Mouse (Mus musculus) midbrain, embryonic 12.5 days (tissue): ENCODE data around the gene Polm. TPM values are rescaled to one million over a fixed set of nuclear protein-coding genes. Genes with fewer than 3 reads are reported as not detected.

Experiments used
- ATAC-seq: fragments of 200-750 bp; cut with Nextera tagmentation; 2 replicates; pipeline ENCODE4 v1.8.0; 2017; ENCODE audit warnings: low read depth, moderate TSS enrichment, moderate library complexity; ENCODE audit not compliant: low FRiP score
- H3K27ac ChIP-seq: fragments of 300-500 bp; sonication (generic); replicated peaks from 2 replicates; pipeline ENCODE4 v1.5.1; 2016; ENCODE audit warnings: mild to moderate bottlenecking
- H3K27me3 ChIP-seq: fragments of 300-500 bp; sonication (generic); 2 replicates; pipeline ENCODE4 v1.6.1; 2016; ENCODE audit warnings: mild to moderate bottlenecking
- H3K36me3 ChIP-seq: fragments of 300-500 bp; sonication (generic); 2 replicates; pipeline ENCODE4 v1.6.1; 2016
- H3K4me1 ChIP-seq: fragments of 300-500 bp; sonication (generic); 2 replicates; pipeline ENCODE4 v1.6.1; 2016
- H3K4me2 ChIP-seq: fragments of 300-500 bp; sonication (generic); replicated peaks from 2 replicates; pipeline ENCODE4 v1.6.1; 2016; ENCODE audit warnings: mild to moderate bottlenecking, moderate library complexity
- H3K4me3 ChIP-seq: fragments of 300-500 bp; sonication (generic); 2 replicates; pipeline ENCODE4 v1.5.1; 2016; ENCODE audit warnings: mild to moderate bottlenecking
- H3K9ac ChIP-seq: fragments of 300-500 bp; sonication (generic); replicated peaks from 2 replicates; pipeline ENCODE4 v1.6.1; 2016; ENCODE audit warnings: mild to moderate bottlenecking, moderate library complexity
- H3K9me3 ChIP-seq: fragments of 300-500 bp; sonication (generic); 2 replicates; pipeline ENCODE4 v1.6.1; 2016; ENCODE audit warnings: mild to moderate bottlenecking
- WGBS: fragments of 180-500 bp; shearing (Covaris S2); methylation state at CpG from one replicate; pipeline ENCODE4 v1.1.7; 2016; 5-methylcytosine and 5-hydroxymethylcytosine counted together
- polyA plus RNA-seq: library from polyadenylated mRNA; unstranded; fragments of >200 nt; fragmentation: Nextera tagmentation; extraction: Ambion mirVana; gene quantifications from 2 replicates; pipeline ENCODE4 v1.2.1, GENCODE M21; 2016

The Polm gene
- 9.1 and 9.3 TPM in 2 replicates for polyA plus RNA-seq

DNA sequence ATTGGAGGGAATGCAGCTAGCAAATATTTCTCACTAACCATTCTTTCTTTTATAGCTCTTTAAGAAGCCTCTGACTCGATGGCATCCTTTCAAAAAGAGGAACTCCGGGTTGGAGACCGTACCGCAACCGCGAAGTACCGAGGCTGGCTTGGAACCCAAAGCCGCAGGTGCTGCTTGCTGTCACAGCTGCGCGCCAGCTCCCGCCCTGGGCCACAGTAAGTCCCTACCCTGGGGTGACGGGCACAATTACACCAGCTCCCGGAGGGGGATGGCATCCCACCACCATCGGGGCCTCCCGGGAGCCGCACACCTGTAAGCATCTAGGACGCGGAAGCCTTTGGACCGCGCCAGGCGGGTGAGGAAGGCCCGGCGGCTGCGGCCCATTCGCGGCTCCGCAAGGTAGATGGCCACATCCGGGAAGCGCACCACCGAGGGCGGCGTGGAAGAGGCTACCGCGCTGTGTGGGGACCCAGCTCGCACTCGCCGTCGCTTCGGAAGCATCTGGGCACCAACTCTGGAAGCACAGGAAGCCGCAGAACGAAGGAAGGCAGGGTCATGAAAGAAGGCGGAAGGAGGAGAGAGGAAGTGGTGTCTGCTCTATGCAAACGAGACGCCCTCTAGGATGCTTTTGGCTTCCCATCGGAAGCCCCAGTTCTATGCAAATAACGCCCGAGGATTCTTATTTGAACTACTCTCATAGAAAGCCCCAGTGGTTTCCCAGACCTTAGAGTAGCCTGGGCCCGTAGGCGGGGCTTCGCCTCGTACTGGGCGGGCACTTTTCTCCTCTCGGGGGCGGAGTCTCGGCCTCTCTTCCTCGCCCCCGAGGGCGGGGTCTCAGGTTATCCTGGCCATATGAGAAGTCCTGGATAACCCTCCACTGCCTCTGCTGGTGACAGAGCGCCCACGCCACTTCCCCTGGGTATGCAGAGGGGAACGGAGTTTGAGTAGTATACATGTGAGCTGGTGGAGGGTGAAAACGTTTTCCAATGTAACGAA lies at the start of gene Polm:
TSS of gene Polm (minus strand) at position 766 of the 996 bp plus-strand sequence.
- H3K27ac ChIP-seq: peak within 1 kb of the TSS; percentile 75
- under 1% methylated on average over 63 of the region's 63 CpGs for WGBS
- H3K36me3 ChIP-seq: peaks cover 12% of the 10 kb centered on the region
- ATAC-seq: peak; percentile 95
- peak within 1 kb of the TSS; percentile 95 for H3K4me2 ChIP-seq
- peak within 1 kb of the TSS; percentile 85 for H3K9ac ChIP-seq
- H3K4me3 ChIP-seq: peak within 1 kb of the TSS; percentile 74
- H3K4me1 ChIP-seq: peaks cover 11% of the 10 kb centered on the region; the same call in 1 of the 2 replicates
- no peaks in the 10 kb centered on the region for H3K9me3 ChIP-seq
- no peaks in the 10 kb centered on the region for H3K27me3 ChIP-seq

DNA sequence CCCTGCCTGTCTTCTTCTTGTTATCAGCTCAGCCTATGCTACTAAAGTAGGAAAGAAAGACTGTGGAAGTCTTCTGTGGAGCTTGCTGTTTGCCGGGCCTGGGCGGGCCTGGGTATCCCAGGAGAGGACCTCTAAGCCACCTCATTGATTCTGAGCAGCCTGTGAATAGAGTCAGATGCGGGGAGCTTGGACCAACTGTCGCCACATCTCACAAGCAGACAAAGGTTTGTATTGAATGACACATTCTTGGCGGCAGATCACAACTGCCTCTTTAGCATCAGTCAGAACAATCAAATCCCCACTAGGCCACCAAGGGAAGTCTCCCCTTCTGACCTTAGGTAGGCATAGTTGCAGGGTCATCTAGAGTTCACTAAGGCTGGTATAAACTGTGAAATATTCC lies 49.4 kb upstream of the Polm start:
- Histone ChIP-seq H3K9me3 (no peaks in the 10 kb centered on the region), H3K4me2 (0 out of 2 replicates have a peak overlapping the region, but pooled peaks have one; percentile 5), H3K27ac (peak overlapping the region; percentile 52; the same call in 1 of the 2 replicates), H3K9ac (no peak overlapping the region; the same call in 1 of the 2 replicates), H3K27me3 (no peaks in the 10 kb centered on the region), H3K36me3 (no peaks in the 10 kb centered on the region), H3K4me3 (no peak overlapping the region), H3K4me1 (peaks cover 11% of the 10 kb centered on the region)
- WGBS: 9% methylated on average over 5 of the region's 5 CpGs
- no peak for ATAC-seq

DNA sequence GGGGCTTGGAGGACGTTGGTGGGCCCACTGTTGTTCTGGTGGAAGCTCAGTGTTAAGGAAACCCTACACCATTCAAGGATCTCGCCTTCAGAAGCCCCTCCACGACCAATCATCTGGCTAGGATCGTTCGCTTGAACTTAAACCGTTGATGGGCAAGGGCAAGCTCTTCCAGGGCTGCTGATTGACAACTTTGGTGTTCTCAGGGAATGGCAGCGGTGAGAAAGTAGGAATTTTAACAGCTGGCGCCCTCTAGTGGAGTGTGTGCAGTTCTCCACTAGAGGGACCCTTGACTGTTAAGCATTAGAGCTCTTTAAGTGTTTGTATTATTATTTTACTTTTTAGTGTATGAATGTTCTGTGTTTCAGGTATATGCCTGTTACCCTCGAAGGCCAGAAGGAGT lies 48.4 kb upstream of the Polm start:
- Histone ChIP-seq H3K27me3 (no peaks in the 10 kb centered on the region), H3K27ac (peak overlapping the region; percentile 52; the same call in 1 of the 2 replicates), H3K4me2 (no peak overlapping the region), H3K9ac (no peak overlapping the region), H3K36me3 (no peaks in the 10 kb centered on the region), H3K9me3 (no peaks in the 10 kb centered on the region), H3K4me3 (no peak overlapping the region), H3K4me1 (peaks cover 9% of the 10 kb centered on the region)
- 18% methylated on average over 9 of the region's 9 CpGs for WGBS
- ATAC-seq: peak; percentile 41

DNA sequence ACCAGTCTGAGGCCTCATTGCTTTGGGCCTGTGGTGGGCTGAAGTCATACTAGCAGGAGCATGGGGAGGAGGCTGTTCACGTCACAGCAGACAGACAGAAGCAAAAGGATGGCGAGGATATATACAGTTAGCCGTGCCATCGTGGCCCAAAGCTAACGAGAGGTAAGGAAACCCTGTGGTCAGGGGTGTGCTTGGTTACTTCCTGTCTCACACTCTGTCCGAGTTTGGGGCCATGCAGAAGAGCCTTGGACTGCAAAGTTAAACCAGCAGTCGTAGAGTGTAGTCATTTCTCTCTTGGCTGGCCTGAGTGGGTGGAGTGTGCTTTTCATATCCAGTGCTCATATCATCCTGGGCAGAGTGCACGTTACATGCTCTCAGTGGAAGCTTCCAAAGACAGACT lies 44.7 kb upstream of the Polm start:
- H3K27ac ChIP-seq: no peak overlapping the region
- no peak overlapping the region for H3K9ac ChIP-seq
- H3K9me3 ChIP-seq: no peaks in the 10 kb centered on the region
- 83% methylated on average over 8 of the region's 8 CpGs for WGBS
- no peaks in the 10 kb centered on the region for H3K36me3 ChIP-seq
- ATAC-seq: no peak
- H3K27me3 ChIP-seq: no peaks in the 10 kb centered on the region
- peaks cover 16% of the 10 kb centered on the region for H3K4me1 ChIP-seq
- no peak overlapping the region for H3K4me3 ChIP-seq
- H3K4me2 ChIP-seq: no peak overlapping the region

DNA sequence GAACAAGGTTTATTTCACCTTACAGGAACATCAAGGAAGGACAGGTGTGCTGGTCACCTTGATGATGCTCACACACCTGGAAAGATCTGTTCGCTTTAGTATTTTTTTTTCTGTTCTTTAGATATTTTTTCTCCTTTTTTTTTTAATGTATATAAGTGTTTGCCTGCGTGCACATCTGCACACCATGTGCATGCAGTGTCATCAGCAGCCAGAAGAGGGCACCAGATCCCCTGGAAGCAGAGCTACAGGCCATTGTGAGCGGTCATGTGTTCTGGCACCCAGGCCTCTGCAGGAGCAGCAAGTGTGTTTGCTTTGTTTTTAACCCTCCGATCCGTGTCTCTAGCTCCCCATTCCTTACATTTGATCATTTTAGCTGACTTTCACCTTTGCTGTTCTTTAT lies 42.1 kb upstream of the Polm start:
- Histone ChIP-seq H3K4me3 (no peak overlapping the region), H3K27me3 (no peaks in the 10 kb centered on the region), H3K4me2 (no peak overlapping the region), H3K27ac (no peak overlapping the region), H3K36me3 (peaks cover 15% of the 10 kb centered on the region; the same call in 1 of the 2 replicates), H3K9me3 (no peaks in the 10 kb centered on the region), H3K4me1 (peaks cover 24% of the 10 kb centered on the region), H3K9ac (no peak overlapping the region)
- WGBS: 48% methylated on average over 5 of the region's 5 CpGs
- ATAC-seq: no peak

DNA sequence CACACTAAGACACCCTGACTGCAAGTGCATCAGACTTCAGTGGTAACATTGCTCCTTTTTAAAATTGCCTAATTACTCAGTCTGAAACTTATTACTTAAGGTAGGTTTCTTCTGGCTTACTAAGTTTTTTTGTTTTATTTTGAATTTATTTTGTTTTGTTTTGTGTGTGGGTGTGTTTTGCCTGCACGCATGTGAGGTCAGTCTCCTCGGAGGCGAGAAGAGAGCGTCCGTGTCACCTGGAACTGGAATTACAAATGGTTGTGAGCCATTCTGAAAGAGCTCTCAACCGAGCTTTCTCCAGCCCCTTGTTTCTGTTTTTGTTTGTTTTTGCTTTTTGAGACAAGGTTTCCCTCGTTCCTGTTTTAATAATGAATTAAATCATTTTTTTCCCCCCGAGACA lies 40.8 kb upstream of the Polm start:
- peaks cover 24% of the 10 kb centered on the region for H3K4me1 ChIP-seq
- H3K4me2 ChIP-seq: peak overlapping the region; percentile 61
- H3K27me3 ChIP-seq: no peaks in the 10 kb centered on the region
- H3K9ac ChIP-seq: peak overlapping the region; percentile 59
- peaks cover 28% of the 10 kb centered on the region for H3K36me3 ChIP-seq
- H3K27ac ChIP-seq: peak overlapping the region; percentile 81
- no peaks in the 10 kb centered on the region for H3K9me3 ChIP-seq
- peak overlapping the region; percentile 66 for H3K4me3 ChIP-seq
- no peak for ATAC-seq
- WGBS: 50% methylated on average over 8 of the region's 8 CpGs

DNA sequence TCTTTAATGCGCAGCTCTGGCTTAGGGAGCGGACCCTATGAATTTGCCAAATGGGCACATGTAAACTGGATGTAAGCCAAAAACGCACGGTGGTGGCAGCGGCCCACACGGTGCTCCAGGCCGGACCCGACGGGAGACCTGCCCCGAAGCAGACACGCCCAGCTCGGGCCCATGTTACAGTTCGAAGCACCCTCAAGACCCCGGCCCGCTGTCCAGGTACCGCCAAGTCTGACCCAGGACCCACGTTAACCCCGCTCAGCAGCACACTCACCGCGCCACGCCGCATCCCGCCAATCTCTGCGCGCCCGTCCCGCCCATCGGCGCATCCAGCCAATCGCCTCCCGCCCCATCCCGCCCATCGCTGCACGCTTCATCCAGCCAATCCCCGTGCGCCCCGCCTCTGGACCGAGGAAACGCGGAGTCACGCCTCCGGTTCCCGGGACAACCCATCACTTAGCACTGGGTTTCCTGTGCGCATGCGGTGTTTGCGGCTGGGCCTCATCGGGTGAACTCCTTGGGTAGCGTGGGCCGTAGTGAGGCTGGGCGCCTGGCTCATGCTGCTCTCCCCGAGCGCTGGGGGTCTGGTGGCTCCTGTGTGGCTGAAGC lies 40.2 kb upstream of the Polm start, which contains the start of gene Pold2:
TSS of gene Pold2 (minus strand) at position 372 of the 606 bp plus-strand sequence.
- Histone ChIP-seq H3K4me1 (peaks cover 24% of the 10 kb centered on the region), H3K4me2 (peak within 1 kb of the TSS; percentile 61), H3K9ac (peak within 1 kb of the TSS; percentile 71), H3K27me3 (no peaks in the 10 kb centered on the region), H3K9me3 (no peaks in the 10 kb centered on the region), H3K36me3 (peaks cover 34% of the 10 kb centered on the region), H3K4me3 (peak within 1 kb of the TSS; percentile 66), H3K27ac (peak within 1 kb of the TSS; percentile 81)
- under 1% methylated on average over 52 of the region's 52 CpGs for WGBS
- peak; percentile 99 for ATAC-seq

DNA sequence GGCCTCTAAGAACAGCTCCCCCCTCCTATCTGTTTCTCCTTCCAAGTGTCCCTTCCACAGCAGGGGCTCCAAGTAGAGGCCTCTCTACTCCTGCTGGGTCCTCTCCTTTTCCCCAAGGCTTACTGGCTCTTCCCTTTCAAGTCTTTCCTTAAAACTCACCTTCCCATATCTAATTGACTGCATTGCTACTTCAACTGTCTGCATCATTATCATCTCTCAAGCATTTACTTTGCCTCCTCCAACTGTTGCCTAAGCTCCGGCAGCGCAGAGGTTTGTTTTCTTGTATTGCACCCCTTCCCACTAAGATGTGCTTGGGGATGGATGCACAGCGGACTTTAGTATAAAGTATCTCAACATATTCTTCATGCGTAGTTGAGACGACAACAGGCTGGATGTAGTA lies 39.6 kb upstream of the Polm start:
- Histone ChIP-seq H3K36me3 (peaks cover 40% of the 10 kb centered on the region), H3K9me3 (no peaks in the 10 kb centered on the region), H3K4me2 (peak overlapping the region; percentile 61), H3K9ac (peak overlapping the region; percentile 71; the same call in 1 of the 2 replicates), H3K4me3 (peak overlapping the region; percentile 66), H3K27ac (no peak overlapping the region), H3K27me3 (no peaks in the 10 kb centered on the region), H3K4me1 (peaks cover 24% of the 10 kb centered on the region)
- WGBS: 5% methylated on average over 5 of the region's 5 CpGs
- ATAC-seq: no peak

DNA sequence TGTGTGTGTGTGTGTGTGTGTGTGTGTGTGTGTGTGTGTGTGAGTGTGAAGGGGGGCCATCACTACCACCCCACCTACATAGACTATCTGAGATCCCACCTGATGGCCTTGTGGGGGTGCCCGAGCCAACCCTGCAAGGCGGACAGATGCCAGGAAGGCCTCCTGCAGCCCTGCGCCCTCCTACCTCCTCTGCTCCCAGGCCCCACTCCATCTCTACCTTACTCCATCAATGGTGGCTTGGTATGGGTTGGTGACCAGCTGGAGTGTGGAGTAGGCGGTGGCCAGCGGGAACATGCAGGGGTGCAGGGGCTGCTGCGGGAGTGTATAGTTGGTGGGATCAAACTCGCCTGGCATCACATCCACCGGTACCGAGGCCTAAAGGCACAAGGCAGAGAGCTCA lies 35.4 kb upstream of the Polm start:
- Histone ChIP-seq H3K9me3 (no peaks in the 10 kb centered on the region), H3K9ac (no peak overlapping the region), H3K27ac (no peak overlapping the region), H3K4me1 (peaks cover 18% of the 10 kb centered on the region), H3K4me3 (no peak overlapping the region), H3K36me3 (peaks cover 70% of the 10 kb centered on the region), H3K27me3 (no peaks in the 10 kb centered on the region), H3K4me2 (no peak overlapping the region)
- 97% methylated on average over 9 of the region's 9 CpGs for WGBS
- ATAC-seq: no peak

DNA sequence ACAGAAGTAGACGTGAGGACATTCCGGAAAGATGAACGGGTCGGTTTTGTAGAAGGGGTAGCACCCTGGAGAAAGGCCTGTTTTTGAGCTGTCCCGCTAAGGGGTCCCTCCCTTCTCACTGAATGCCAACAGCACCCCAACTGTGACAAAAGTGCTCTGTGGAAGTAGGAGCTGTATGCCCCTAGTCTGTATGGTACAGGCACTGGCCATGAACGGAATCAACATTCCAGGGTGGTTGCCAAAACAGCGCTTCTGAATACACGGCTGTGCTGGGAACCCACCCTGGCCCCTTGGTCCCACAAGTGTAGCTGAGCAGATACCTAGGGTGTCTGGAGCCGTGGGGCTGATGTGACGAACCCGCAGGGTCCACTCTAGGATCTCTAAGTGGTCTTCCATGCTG lies 34.9 kb upstream of the Polm start:
- peaks cover 18% of the 10 kb centered on the region for H3K4me1 ChIP-seq
- no peak overlapping the region for H3K4me3 ChIP-seq
- WGBS: 95% methylated on average over 11 of the region's 11 CpGs
- peaks cover 70% of the 10 kb centered on the region for H3K36me3 ChIP-seq
- H3K9ac ChIP-seq: no peak overlapping the region
- ATAC-seq: no peak
- H3K27ac ChIP-seq: no peak overlapping the region
- H3K27me3 ChIP-seq: no peaks in the 10 kb centered on the region
- H3K9me3 ChIP-seq: no peaks in the 10 kb centered on the region
- no peak overlapping the region for H3K4me2 ChIP-seq

DNA sequence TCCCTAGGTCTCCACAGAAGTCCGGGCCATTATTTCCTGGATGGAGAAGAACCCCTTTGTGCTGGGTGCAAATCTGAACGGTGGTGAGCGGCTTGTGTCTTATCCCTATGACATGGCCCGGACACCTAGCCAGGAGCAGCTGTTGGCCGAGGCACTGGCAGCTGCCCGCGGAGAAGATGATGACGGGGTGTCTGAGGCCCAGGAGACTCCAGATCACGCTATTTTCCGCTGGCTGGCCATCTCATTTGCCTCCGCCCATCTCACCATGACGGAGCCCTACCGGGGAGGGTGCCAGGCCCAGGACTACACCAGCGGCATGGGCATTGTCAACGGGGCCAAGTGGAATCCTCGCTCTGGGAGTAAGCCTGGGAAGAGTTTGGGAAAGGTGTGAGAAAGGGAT lies 32.3 kb upstream of the Polm start:
- Histone ChIP-seq H3K4me3 (no peak overlapping the region), H3K4me2 (no peak overlapping the region), H3K9ac (no peak overlapping the region), H3K9me3 (no peaks in the 10 kb centered on the region), H3K27me3 (no peaks in the 10 kb centered on the region), H3K27ac (no peak overlapping the region), H3K36me3 (peaks cover 56% of the 10 kb centered on the region), H3K4me1 (no peaks in the 10 kb centered on the region)
- no peak for ATAC-seq
- WGBS: 94% methylated on average over 16 of the region's 16 CpGs

DNA sequence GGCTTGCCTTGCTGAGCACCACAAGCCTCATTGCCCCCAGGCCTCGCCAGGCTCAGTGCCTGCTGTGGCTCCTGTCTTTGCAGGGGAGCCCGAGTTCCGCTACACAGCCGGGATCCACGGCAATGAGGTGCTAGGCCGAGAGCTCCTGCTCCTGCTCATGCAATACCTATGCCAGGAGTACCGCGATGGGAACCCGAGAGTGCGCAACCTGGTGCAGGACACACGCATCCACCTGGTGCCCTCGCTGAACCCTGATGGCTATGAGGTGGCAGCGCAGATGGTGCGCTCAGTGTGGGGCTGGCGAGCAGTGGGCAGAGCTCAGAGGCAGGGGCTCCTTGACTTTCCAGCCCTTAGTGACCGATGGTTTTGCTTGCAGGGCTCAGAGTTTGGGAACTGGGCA lies 31.5 kb upstream of the Polm start:
- peaks cover 48% of the 10 kb centered on the region for H3K36me3 ChIP-seq
- no peaks in the 10 kb centered on the region for H3K9me3 ChIP-seq
- H3K27me3 ChIP-seq: peaks cover 5% of the 10 kb centered on the region; the same call in 1 of the 2 replicates
- no peak overlapping the region for H3K4me3 ChIP-seq
- H3K4me2 ChIP-seq: no peak overlapping the region
- H3K27ac ChIP-seq: no peak overlapping the region
- H3K9ac ChIP-seq: no peak overlapping the region
- ATAC-seq: no peak
- H3K4me1 ChIP-seq: no peaks in the 10 kb centered on the region
- 96% methylated on average over 16 of the region's 16 CpGs for WGBS
